Mouse (Mus musculus) CD4-positive, CD25-positive, alpha-beta regulatory T cell (primary cell): ENCODE data around the gene Diras1. TPM values are rescaled to one million over a fixed set of nuclear protein-coding genes. Genes with fewer than 3 reads are reported as not detected.

Experiments
- polyA plus RNA-seq: library from polyadenylated mRNA; unstranded; fragments of 100-300 nt; shearing (Covaris generic); gene quantifications from one replicate; pipeline ENCODE4 v1.2.1, GENCODE M21; 2017

The Diras1 gene
- polyA plus RNA-seq = 0.13 TPM

DNA sequence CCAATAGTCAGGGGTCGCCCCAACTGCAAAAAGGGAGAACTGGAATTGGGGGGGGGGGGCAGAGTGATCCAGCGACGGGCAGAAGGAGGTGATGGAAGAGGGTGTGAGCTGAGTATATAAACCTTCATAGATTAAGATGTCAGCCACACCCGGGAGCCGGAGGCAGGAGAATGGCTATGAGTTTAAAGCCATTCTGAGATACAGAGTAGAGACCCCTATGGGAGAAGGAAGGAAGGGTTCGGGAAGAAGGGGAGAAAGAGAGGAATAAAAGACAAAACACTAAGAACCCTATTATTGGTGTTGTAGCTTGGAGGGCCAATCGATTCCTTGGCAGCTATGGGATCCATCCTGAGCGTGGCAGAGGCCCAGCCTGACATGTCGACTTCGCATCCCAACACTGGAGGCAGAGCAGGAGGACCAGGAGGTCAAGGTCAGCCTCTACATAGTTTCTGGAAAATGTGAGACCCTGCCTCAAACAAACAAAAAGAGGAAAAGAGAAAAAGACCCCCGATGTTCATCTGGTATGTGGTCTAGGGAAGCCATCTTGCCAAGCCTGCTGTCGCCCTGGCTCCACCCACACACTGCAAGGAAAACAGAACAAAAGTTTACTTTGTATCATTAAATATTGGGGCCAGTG lies at the start of gene Diras1:
TSS of gene Diras1 (minus strand) at position 24 of the 637 bp plus-strand sequence.

DNA sequence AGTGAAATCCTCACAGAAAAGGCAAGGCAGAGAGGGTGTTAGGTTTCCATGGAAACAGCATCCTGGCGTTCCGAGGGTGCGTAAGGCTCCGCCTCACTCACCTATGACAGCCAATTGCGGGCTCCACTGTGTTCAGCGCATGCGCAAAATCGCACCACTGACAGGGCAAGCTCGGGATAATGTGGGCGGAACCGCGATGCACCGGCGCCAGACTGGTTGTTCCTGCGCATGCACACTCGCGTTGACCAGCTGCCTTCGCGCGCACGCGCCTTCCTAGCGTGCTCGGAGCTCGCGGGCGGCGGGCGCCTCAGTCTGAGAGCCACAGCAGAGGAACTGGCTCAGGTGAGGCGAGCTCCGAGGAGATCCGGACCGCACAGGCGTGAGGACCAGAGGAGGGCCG lies 44.4 kb upstream of the Diras1 start, which contains the start of gene Thop1:
TSS of gene Thop1 (plus strand) at position 200 of the 400 bp plus-strand sequence.

DNA sequence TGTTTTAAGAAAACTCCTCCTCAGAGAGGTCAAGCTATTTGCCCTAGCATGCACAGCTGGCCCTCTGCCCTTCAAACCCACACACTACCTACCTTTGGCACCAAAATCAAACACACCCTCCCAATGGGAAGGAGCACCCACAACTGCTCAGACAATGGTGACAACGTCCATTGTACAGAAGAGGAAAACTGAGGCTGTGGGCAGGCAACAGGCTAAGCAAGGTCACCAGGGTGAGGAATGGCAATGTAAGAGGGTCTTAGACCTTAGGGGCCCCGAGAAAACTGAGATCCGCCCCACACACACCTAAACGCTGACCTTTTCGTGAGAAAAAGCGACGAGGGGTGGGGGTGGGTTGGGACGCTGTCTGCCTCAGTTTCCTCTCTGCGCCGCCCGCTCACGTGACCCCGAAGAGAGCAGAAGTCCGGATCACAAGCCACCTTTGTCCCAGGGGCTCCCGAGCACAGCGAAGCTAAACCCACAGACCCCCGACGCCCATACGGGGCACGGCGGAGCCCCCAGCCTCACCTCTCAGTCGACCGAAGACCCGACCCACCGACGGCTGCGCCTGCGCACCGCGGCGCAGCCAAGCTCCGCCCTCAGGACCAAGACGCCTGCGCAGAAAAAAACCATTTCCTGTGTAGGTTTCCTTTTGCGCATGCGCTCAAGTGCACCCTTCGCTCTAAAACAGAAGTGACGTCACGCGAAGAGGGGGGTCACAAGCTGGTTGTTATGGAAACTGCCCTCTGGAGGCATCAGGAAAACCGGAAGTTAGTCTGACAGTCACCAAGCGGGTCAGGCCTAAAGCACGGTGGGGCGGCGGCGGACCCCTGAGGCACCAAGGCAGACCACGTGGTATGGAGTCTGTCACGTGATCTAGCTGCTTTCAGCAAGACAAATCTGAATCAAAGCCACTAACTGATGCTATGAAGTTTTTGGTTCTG lies 34.4 kb upstream of the Diras1 start, which contains the start of gene Sgta:
TSS of gene Sgta (minus strand) at position 579 of the 941 bp plus-strand sequence.

DNA sequence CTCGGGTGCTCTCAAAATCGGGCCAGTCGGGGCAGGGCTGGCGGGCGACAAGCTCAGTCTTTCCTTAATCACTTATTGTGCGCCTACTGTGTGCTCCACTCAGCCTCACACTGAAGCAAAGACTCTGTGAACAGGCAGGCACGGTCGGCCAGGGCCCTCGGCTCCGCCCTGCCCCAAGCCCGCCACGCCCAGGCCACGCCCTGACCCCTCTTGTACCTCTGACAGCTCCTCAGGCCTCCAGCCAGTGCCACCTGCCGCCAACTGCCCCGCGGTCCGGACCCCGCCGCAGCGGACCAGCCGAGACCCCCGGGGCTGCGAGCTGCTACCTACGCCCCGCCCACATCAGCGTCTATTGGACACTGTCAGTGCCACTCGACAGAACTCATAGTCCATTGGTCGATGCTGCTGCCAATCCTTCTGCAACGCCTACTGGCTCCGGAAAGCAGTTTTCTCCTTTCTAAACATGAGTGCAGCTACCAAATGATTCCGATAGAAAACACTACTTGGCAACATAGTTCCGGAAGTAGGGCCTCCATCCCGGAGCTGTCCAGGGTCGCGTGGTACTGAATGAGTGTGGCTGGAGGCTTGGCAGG lies 11.6 kb upstream of the Diras1 start, which contains the start of gene Slc39a3:
TSS of gene Slc39a3 (minus strand) at position 439 of the 593 bp plus-strand sequence.

DNA sequence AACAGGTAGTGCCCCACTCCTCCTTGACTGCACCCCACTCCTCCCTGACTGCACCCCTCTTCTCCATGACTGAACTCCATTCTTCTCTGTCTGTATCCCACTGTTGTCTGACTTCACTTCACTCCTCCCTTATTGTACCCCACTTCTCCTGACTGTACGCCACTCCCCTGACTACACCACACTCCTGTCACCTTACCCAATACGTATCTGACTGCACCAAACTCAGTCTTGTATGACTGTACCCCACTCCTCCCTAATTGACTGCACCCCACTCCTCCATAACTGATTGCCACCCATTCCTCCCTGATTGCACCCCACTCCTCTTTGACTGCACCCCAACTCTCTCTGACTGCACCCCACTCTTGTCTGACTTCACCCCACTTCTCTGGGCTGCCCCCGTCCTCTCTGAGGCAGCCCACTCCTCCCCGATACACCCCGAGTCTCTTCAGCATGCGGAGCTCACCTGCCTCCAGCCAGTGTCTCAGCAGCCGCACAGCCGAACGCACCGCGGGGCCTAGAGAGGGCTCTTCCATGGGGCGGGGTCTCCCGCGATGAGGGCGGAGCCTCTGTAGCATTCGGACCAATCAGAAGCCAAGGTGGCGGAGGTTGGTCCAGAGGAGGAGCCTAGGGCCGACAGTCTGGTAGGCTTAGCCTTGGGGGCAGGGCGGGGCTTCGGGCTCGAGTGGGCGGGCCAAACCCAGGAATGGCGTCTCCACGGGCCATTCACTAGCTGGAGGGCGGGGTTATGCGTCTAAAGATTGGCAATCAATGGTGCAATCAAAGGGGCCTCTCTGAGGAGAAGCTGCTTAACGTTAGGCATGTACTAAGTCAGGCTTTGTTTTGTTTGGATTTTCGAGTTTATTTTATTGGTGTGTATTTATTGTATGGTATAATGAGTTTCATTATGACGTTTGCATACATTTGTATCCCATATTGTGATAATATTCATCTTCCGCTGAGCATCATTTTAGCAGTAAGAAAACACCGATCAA lies 10.8 kb downstream of the Diras1 start, which contains the start of gene Gng7:
TSS of gene Gng7 (minus strand) at position 553 of the 992 bp plus-strand sequence.

Other genes starting within 250 kb of the Diras1 start
- 74.2 TPM for gene Sf3a2, start 227.5 kb downstream of the Diras1 start, polyA plus RNA-seq
- 275 TPM for gene Plekhj1, start 227.0 kb downstream of the Diras1 start, polyA plus RNA-seq
- gene Amh, start 220.4 kb downstream of the Diras1 start, polyA plus RNA-seq = not detected
- gene Jsrp1, start 212.2 kb downstream of the Diras1 start, polyA plus RNA-seq = not detected
- 1,936 TPM for gene Oaz1, start 199.0 kb downstream of the Diras1 start, polyA plus RNA-seq
- not detected for gene Lingo3, start 181.6 kb downstream of the Diras1 start, polyA plus RNA-seq
- 181 TPM for gene Lsm7, start 170.5 kb downstream of the Diras1 start, polyA plus RNA-seq
- gene Sppl2b, start 170.4 kb downstream of the Diras1 start, polyA plus RNA-seq = 28.4 TPM
- gene Tmprss9, start 153.8 kb downstream of the Diras1 start, polyA plus RNA-seq = 0.08 TPM
- 222 TPM for gene Timm13, start 124.7 kb downstream of the Diras1 start, polyA plus RNA-seq
- 18.1 TPM for gene Lmnb2, start 107.4 kb downstream of the Diras1 start, polyA plus RNA-seq
- gene Gadd45b, start 95.6 kb downstream of the Diras1 start, polyA plus RNA-seq = 47.2 TPM
- gene Gng7, start 10.7 kb downstream of the Diras1 start, polyA plus RNA-seq = 0.23 TPM
- gene Slc39a3, start 11.8 kb upstream of the Diras1 start, polyA plus RNA-seq = 22.2 TPM
- gene Sgta, start 34.5 kb upstream of the Diras1 start, polyA plus RNA-seq = 105 TPM
- 10.9 TPM for gene Thop1, start 44.4 kb upstream of the Diras1 start, polyA plus RNA-seq
- gene Creb3l3, start 73.2 kb upstream of the Diras1 start, polyA plus RNA-seq = 0.28 TPM
- gene Map2k2, start 80.3 kb upstream of the Diras1 start, polyA plus RNA-seq = 177 TPM
- gene Zbtb7a, start 109.6 kb upstream of the Diras1 start, polyA plus RNA-seq = 79.4 TPM
- gene Pias4, start 142.3 kb upstream of the Diras1 start, polyA plus RNA-seq = 57.9 TPM
- 670 TPM for gene Eef2, start 151.0 kb upstream of the Diras1 start, polyA plus RNA-seq
- gene Dapk3, start 157.3 kb upstream of the Diras1 start, polyA plus RNA-seq = 96.8 TPM
- not detected for gene 4930442H23Rik, start 158.2 kb upstream of the Diras1 start, polyA plus RNA-seq
- 0.28 TPM for gene Nmrk2, start 176.4 kb upstream of the Diras1 start, polyA plus RNA-seq
- 3.4 TPM for gene Atcay, start 205.2 kb upstream of the Diras1 start, polyA plus RNA-seq
- gene Zfr2, start 207.5 kb upstream of the Diras1 start, polyA plus RNA-seq = 5.4 TPM
- 88.9 TPM for gene Matk, start 227.3 kb upstream of the Diras1 start, polyA plus RNA-seq
- 106 TPM for gene Mrpl54, start 241.3 kb upstream of the Diras1 start, polyA plus RNA-seq
- gene Apba3, start 241.3 kb upstream of the Diras1 start, polyA plus RNA-seq = 46.1 TPM